Mouse (Mus musculus) skeletal muscle tissue, adult 2 months (tissue): Measurements from ENCODE around the gene Ap2b1.

Experiments used
- DNase-seq: peaks from one replicate; pipeline ENCODE4 v3.0.0-alpha.2; 2012; ENCODE audit warnings: low read depth, low spot score

Gene Ap2b1

GRCm38 (mm10) chr11:83397626-83398025, 98.8 kb downstream of the Ap2b1 start:
- DNase-seq: no peak

- no peak for DNase-seq
Observed at GRCm38 (mm10) chr11:83398724-83399123, 99.9 kb downstream of the Ap2b1 start.

DNA sequence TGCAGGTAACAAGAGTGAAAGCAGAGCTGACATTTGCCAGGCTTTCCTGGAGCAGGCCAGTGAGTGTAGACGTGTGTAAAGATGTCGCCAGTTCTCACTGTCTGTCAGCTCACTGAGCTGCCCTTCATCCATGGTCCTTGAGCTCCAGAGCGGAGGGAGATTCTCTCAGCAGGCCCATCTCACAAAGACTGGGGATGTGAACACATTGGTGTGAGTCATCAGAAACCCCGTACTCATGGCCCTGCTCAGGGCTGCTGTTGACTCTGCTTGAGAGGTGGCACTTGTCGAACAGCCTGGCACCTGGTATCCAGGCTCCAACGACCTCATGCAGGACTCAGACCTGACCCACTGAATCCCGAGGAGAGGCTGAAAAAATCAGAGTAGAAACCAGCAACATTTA, 105.0 kb downstream of the Ap2b1 start:
- DNase-seq: no peak

DNA sequence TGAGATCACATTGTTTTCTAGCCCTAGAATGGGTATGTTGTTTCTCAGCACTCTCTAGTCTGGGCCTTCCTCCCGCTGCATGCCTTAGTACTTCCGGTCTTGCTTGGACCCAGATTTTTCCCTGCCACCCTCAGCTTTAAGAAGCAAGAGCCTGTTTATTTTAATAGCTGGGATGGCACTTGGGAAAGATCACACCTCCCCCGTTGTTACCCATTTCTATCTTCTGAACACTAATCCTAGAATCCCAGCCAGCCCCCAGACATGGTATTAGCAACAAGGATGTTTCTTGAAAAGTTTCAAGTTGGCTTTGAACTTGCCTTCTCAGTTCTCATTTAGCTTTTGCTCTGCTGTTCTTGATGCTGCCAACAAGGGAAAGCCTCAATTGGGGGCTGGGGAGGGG, 107.6 kb downstream of the Ap2b1 start:
- DNase-seq: no peak

- DNase-seq: no peak
Observed at GRCm38 (mm10) chr11:83408242-83408641, 109.4 kb downstream of the Ap2b1 start.

DNA sequence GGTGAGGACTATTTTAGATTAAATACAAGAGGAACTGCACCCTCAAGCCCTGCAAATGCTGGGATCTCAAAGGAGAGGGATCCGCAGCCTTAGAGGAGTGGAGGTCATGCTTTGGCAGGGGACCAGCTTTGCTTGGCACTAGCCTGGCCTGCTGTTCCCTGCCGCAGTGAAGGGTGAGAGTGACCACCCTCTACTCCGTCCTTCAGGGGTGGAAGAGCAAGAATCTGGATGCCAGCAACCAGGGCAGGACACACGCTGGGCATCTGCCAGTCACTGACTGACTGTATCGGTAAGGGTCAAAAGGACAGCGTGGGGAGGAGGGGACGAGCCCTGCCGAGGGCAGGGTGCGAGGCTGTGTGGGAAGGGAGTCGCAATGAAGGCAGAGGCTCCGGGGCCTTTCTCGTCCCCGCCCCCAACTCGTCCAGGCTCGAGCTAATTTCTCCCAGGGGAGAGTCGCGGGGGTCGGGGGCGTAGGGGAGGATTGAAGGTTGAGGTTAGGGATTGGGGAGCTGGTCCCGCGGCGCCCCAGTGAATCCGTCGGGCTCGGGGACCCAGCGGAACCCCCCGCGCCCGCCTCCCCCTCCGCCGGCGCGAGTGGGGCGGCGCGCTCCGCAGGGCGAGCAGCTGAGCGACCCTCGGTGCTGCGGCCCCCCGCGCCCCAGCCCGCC, 110.4 kb downstream of the Ap2b1 start, which contains the start of gene Rasl10b:
Rasl10b (plus strand) TSS at position 51 of the 668 bp plus-strand sequence.
- DNase-seq: no peak

GRCm38 (mm10) chr11:83409792-83410291, 111.0 kb downstream of the Ap2b1 start:
- no peak for DNase-seq

- no peak for DNase-seq
Observed at GRCm38 (mm10) chr11:83410510-83410909, 111.7 kb downstream of the Ap2b1 start.

- DNase-seq: no peak
Observed at GRCm38 (mm10) chr11:83417080-83417479, 118.3 kb downstream of the Ap2b1 start.

GRCm38 (mm10) chr11:83417708-83418107, 118.9 kb downstream of the Ap2b1 start:
- no peak for DNase-seq

- DNase-seq: no peak
Observed at GRCm38 (mm10) chr11:83418566-83418965, 119.7 kb downstream of the Ap2b1 start.

DNA sequence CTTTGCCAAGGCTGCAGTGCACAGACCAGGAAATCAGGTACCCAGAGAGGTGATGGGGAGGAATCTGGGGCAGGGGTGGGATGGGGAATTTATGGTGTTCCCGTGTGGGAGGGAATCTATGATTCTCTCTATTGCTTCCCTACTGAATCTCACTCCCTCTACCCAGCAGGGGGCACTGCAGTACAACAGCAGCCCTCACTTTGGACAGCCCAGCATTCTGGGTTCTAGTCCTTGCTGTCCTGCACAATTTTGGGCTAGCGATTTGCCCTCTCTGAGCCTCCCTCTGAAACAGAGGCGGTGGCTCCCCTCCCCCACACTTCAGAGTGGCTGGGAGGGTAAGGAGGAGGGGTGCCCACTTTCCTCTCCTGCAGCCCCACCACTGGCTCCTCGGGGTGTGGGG, 121.5 kb downstream of the Ap2b1 start:
- DNase-seq: no peak

GRCm38 (mm10) chr11:83421305-83421704, 122.5 kb downstream of the Ap2b1 start:
- peak; percentile 27 for DNase-seq

DNA sequence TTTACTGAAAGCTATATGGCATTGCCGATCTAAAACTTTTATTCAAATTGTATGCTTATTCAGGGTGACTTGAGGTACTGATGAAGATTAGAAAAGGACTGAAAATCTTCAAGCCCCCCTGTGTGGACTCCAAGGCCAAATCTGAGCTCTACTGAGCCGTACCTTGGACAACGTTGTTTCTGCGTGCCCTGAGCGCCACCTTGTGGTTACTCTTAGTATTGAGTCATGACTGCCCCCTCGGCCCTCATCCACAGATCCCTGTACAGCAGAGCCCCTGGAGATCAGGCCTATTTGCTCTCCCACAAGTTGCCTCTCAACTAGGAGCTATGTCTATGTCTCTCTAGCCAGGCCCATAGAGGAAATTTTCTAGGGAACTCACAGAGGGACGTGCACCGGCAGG, 125.9 kb downstream of the Ap2b1 start:
- DNase-seq: peak; percentile 32

DNA sequence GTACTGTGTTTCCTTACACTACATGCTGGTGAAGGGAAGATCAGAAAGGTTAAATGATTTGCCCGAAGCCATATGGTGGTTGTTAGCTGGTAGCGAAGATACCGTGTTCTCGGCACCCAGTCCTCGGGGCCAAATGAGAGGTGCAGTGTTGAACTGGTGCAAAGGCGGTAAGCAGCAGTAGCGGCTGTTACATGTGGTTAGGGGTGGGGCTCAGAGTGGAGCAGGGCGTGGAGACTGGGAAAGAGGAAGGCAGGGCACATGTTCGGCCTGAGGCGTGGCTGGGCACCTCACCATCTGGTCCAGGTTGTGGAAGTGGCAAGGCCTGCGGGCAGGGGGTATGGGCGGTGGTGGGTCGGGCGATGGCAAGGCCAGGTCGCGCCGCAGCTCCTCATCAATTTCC, 128.1 kb downstream of the Ap2b1 start:
- DNase-seq: no peak

DNA sequence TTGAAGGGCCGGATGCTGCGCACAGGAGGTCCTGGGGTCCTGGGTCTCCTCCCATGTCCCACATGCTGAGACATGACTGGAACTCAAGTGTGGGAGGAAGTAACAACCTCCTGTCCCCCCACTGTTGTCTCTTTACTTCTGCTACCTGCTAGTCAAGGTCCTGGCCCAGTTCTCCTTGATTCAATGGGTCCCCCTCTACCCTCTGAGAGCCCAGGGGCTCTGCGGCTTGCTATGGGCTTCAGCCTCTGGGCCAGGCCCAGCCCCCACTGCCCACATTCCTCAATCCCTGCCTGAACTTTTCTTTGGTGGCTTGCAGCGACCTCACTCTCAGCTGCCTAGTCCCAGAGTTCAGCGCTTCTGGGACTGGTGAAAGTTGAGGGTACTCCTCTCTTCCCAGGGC, 130.5 kb downstream of the Ap2b1 start, which contains the start of gene Gas2l2:
Gas2l2 (minus strand) TSS at position 101 of the 400 bp plus-strand sequence.
- DNase-seq: no peak

DNA sequence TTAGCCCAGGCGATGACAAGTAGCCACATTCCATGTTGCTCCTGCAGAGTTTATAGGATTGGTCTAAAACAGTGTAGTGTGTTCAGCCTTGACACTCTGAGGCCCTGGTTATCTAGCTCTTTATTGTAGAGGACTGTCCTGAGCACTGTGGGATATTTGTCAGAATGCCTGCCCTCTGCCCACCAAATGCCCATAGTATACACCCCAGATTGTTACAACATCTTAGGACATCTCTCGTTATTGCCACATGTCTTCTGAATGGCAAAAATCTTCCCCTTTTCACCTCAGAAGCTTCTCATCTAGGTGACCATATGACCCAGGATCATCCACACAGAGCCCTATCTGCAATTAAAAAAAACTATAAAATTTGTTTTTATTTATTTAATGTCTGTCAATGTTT, 133.7 kb downstream of the Ap2b1 start:
- no peak for DNase-seq

DNA sequence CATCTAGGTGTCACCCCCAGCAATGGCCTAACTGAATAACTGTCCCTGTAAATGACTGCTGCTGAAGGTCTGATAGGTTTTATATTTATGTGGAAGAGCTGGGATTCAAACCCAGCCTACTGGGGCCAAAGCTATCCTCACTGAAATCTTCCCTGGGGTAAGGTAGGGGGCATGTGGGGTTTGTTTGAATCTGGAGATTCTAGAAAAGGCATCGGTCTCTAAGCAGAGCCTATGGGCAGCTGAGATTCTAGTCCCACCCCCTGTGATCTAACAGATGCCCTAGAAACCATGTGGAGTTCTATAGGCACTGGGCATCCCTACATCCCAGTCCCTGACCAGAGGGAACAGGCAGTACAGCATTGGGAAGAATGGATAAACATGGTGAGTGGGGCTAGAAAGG, 138.6 kb downstream of the Ap2b1 start, which contains the start of gene 1700020L24Rik:
1700020L24Rik (plus strand) TSS at position 301 of the 400 bp plus-strand sequence.
- no peak for DNase-seq

GRCm38 (mm10) chr11:83439426-83440060, 140.7 kb downstream of the Ap2b1 start:
- DNase-seq: no peak

DNA sequence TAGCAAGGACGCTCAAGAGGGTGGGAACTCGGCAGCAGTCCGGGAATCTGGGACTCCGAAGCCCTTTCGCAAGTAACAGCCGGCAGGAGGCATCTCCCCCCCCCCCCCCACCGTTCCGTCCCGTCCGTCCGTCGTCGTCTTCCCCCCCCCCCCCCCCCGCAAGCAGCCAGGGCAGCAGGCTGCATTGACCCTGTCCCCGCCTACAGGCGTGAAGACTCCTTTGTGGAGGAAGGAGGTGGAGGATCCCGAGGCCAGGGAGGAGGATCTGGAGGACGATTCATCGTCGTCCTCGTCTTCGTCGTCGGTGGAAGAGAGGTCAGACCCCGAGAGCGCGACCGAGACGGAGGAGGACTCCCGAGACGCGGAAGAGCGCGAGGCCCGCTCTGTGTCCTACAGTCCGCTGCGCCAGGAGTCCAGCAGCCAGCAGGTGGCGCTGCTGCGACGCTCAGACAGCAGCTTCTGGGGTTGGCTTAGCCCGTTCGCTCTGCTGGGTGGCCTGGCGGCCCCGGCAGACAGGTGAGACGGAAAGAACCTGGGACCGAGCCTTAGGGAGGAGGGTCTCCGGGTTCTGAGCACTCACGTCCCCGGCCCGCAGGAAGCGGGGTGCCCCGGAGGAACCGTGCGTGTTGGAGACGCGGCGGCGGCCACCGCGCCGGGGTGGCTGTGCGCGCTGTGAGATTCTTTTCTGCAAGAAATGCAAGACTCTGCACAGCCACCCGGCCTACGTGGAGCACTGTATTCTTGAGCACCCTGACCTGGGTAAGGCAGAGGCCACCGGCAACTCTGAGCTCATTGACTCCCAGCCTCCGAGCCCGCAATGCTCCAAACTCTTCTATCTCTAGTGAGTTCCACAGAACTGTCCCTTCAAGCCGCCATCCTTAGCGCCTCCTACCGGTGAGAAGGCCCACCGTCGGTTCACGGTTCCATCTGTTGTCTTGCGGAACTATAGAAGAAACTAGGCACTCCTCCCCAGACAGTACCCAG, 141.5 kb downstream of the Ap2b1 start:
- DNase-seq: peak; percentile 84

- DNase-seq: peak; percentile 34
Observed at GRCm38 (mm10) chr11:83441235-83441634, 142.4 kb downstream of the Ap2b1 start.
